Mouse (Mus musculus): ENCODE measurements around the gene Bmp10. TPM values are rescaled to one million over a fixed set of nuclear protein-coding genes. Genes with fewer than 3 reads are reported as not detected.

The Bmp10 gene
- not detected for polyA plus RNA-seq (2015; fragmentation: Illumina TruSeq; extraction: RNeasy Lipid Tissue Mini Kit (QIAGEN cat#74804); ENCODE audit: low read depth, low replicate concordance)

GRCm38 (mm10) chr6:87428487-87429044 lies at the start of gene Bmp10:
Gene Bmp10 (plus strand): TSS chr6:87428994.

GRCm38 (mm10) chr6:87388877-87389276 lies 39.9 kb upstream of the Bmp10 start, which contains the start of gene Gkn3:
Gene Gkn3 (minus strand): TSS chr6:87388935.

Other genes with a start within 250 kb of the Bmp10 start
- gene Antxr1, start 93.2 kb upstream of the Bmp10 start, polyA plus RNA-seq (2015; fragmentation: Illumina TruSeq; extraction: RNeasy Lipid Tissue Mini Kit (QIAGEN cat#74804); ENCODE audit: low read depth, low replicate concordance) = 10.7 TPM
- not detected for gene Gkn1, start 78.1 kb upstream of the Bmp10 start, polyA plus RNA-seq (2015; fragmentation: Illumina TruSeq; extraction: RNeasy Lipid Tissue Mini Kit (QIAGEN cat#74804); ENCODE audit: low read depth, low replicate concordance)
- not detected for gene Gkn2, start 55.6 kb upstream of the Bmp10 start, polyA plus RNA-seq (2015; fragmentation: Illumina TruSeq; extraction: RNeasy Lipid Tissue Mini Kit (QIAGEN cat#74804); ENCODE audit: low read depth, low replicate concordance)
- 11.8 TPM for gene Gkn3, start 40.1 kb upstream of the Bmp10 start, polyA plus RNA-seq (2015; fragmentation: Illumina TruSeq; extraction: RNeasy Lipid Tissue Mini Kit (QIAGEN cat#74804); ENCODE audit: low read depth, low replicate concordance)
- gene Arhgap25, start 104.3 kb downstream of the Bmp10 start, polyA plus RNA-seq (2015; fragmentation: Illumina TruSeq; extraction: RNeasy Lipid Tissue Mini Kit (QIAGEN cat#74804); ENCODE audit: low read depth, low replicate concordance) = 7.7 TPM
- gene Prokr1, start 161.7 kb downstream of the Bmp10 start, polyA plus RNA-seq (2015; fragmentation: Illumina TruSeq; extraction: RNeasy Lipid Tissue Mini Kit (QIAGEN cat#74804); ENCODE audit: low read depth, low replicate concordance) = 0.28 TPM
- gene Aplf, start 243.2 kb downstream of the Bmp10 start, polyA plus RNA-seq (2015; fragmentation: Illumina TruSeq; extraction: RNeasy Lipid Tissue Mini Kit (QIAGEN cat#74804); ENCODE audit: low read depth, low replicate concordance) = 5.9 TPM